Mouse (Mus musculus): ENCODE results near the gene Pgf.

GRCm38 (mm10) chr12:85124751-85125150, 52.8 kb downstream of the Pgf start:
- TF ChIP-seq POLR2A (IDR thresholded peaks at IDR 0.05; ENCODE audit: low read depth, low read length) (no peak), CTCF (IDR thresholded peaks at IDR 0.05; ENCODE audit: extremely low read depth, insufficient read depth, insufficient read length, insufficient replicate concordance) (no peak)
